Mouse (Mus musculus) retina, embryonic 14.5 days (tissue): ENCODE results near the gene Phf13.

Experiments used
- DNase-seq: peaks from one replicate; pipeline ENCODE4 v3.0.0-alpha.2; 2015; ENCODE audit warnings: low spot score

Gene Phf13

DNA sequence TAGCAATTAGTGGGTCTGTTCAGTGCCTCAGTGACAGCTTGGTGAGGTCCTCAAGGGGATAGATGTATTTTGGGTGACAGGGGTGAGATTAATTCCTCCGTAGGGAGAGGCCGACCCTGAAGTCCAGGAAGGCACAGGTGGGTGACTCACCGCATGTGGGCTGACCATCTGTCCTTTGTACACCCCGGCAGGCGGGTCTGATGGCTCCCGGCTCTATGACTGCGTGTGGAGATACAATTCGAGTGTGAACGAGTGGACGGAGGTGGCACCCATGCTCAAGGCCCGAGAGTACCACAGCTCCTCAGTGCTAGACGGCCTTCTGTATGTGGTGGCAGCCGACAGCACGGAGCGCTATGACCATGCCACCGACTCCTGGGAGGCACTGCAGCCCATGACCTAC lies 16.1 kb upstream of the Phf13 start:
- no peak for DNase-seq

DNA sequence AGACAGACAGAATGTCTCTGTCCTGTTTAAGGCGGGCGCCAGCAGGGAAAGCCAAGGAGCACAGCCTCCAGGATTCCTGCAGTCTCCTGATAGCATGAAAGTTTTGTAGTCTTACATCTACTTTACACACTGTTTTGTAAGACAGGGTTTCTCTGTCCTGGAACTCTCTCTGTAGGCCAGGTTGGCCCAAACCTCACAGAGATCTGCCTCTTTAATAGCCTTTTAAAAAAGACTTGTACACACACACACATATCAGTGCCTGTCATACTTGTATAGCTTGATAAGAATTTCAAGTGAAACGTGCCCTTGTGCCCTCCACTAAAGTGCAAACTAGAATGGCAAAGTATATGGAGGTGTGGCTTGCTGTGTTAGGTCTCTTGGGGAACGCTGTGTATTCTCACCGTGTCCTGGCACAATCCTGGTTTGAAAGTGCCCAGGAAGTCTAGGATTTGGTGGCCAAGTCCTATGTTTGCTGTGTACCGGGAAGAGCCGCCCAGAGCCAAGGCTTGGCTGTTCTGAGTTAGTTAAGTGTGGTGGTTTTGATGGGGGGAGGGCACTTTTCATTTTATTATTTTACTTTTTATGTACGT lies 15.2 kb upstream of the Phf13 start:
- DNase-seq: no peak

DNA sequence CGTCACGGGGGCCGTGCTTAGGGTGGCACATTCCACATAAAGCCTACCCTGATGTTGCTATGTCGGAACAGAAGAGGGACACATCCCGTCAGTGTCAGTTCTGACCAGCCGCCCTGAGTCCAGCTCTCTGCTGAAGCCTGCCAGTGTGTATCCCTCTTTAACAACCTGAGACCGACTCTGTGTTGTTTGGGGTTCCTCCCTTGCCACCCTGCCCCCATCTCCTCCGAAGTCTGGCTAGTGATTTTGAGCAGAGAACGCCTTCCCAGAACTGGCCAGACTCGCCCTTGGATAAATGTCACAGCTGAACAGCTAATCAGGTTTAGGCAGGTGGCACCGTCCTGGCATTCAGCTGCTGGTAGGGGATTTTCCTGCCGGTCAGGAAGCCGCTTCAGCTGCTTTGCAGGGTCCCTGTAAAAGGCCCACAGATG lies 14.7 kb upstream of the Phf13 start:
- no peak for DNase-seq

DNA sequence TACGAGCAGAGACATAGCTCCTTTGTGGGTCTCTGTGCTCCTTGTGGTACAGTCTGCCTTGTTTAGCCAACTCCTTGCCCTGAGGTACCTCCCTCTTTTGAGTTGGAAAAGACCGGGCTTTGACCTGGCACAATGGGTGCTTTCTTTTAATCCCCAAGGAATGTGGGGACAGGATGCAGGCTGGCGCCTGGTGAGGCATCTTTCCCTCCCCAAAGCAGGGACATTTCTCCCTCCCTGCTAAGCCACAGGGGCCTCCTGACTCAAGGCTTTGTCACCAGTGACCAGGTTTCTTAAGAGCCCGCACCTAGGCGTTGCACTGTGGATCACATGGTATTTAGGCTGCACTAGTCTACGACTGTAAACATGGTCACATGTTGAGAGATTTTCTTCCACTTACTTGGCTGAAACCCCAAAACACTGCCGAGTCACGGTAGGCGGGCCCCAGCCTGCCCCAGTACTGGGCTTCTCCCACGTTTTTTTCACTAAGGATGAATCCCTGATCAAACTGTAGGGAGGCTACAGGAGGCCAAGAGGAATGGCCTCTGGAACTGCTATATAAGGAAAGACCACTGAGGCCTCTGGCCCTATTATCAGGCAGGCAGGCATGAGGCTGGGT lies 14.1 kb upstream of the Phf13 start:
- DNase-seq: no peak

DNA sequence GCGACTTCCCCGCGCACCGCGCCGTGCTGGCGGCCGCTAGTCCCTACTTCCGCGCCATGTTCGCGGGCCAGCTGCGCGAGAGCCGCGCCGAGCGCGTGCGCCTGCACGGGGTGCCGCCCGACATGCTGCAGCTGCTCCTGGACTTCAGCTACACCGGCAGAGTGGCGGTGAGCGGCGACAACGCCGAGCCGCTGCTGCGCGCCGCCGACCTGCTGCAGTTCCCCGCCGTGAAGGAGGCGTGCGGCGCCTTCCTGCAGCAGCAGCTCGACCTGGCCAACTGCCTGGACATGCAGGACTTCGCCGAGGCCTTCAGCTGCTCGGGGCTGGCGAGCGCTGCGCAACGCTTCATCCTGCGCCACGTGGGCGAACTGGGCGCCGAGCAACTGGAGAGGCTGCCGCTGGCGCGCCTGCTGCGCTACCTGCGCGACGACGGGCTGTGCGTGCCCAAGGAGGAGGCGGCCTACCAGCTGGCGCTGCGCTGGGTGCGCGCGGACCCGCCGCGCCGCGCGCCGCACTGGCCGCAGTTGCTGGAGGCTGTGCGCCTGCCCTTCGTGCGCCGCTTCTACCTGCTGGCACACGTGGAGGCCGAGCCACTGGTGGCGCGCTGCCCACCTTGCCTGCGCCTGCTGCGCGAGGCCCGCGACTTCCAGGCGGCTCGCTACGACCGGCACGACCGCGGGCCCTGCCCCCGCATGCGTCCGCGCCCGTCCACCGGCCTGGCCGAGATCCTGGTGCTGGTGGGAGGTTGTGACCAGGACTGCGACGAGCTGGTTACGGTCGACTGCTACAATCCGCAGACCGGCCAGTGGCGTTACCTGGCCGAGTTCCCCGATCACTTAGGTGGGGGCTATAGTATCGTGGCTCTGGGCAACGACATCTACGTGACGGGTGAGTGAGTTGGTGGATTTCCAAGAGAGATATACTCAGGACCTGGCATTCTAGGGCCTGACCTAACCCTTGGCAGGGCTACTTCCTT lies 13.3 kb upstream of the Phf13 start:
- DNase-seq: peak; percentile 55

DNA sequence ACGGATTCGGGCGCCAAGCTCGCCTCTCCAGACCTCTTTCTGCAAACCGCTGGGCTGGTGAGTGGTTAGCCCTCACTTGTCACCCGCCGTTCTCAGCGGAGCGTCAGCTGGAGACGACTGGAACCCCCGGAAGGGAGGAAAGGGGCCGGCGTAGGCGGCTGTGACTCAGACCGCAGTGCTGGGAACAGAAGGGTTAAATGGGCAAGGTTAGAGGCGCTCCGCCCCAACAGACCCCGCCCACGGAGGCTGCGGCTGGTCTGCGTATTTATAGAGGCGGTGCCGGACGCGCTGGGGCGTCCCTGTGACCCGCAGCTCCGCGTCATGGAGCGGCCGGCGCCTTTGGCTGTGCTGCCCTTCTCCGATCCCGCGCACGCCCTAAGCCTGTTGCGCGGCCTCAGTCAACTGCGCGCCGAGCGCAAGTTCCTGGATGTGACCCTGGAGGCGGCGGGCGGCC lies 12.6 kb upstream of the Phf13 start, which contains the start of gene Klhl21:
TSS of gene Klhl21 (plus strand) at position 182 of the 454 bp plus-strand sequence.
- peak; percentile 95 for DNase-seq

DNA sequence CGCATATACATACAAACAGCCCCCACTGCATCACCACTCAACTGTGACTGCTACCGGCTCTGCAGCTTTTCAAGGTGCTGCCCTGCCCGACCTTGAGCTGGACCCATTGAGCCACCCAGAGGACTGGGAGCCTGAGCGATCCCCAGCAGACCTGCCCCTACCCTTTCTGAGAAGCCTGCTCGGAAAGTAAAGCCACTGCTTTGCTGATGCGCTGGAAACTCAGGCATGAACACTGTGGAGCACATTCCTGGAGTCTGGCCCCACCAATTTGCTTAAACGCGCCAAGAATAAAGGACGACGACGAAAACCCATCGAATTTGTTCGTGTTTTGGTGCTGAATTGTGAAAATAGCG lies 12.1 kb upstream of the Phf13 start:
- no peak for DNase-seq

DNA sequence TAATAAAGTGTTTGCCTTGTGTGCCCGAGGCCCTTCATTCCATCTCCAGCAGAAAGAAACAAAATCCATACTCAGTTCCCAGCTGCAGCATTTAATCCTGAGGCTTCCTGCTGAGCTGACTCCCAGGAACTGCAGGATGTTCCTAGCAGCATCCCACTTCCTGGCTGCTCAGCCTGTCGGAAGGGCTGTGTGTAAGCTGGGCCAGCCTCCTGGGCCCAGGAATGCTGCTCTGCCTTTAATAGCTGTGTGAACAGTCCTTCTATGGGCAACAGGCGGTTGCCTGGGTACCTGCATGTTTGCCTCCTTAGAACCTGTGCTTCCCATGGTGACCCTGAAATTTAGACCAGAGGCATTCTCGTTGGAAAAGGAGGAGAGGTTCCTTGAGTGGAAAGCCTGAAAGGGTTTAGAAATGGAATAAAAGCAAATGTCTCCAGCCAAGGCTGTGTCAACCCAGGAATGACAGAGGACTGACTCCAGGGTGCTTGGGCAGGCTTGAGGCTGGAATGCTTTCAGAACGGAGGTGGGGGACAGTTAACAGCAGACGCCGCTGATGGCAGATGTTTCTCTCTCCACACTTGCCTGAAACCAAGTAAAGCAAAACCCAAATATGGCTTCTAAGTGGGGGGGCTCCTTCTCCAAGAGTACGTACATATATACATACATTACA lies 11.6 kb upstream of the Phf13 start:
- no peak for DNase-seq

DNA sequence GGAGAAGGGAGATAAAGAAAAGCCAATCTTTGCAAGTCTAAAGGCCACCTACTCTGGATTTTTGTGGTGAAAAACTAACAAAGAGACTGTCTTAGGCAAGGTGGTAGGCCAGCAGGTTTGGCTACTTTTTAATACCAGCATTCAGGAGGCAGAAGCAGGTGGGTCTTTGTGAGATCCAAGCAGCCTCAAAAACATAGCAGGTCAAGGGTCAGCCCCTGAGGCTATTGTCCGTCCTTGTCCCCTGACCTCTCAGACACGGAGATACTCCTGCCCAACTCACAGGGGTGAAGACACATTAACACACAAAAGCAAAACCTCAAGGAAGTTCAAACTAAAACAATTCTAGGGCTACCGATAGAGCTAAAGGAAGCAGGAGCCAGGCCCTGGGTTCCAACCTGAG lies 10.8 kb upstream of the Phf13 start:
- no peak for DNase-seq

DNA sequence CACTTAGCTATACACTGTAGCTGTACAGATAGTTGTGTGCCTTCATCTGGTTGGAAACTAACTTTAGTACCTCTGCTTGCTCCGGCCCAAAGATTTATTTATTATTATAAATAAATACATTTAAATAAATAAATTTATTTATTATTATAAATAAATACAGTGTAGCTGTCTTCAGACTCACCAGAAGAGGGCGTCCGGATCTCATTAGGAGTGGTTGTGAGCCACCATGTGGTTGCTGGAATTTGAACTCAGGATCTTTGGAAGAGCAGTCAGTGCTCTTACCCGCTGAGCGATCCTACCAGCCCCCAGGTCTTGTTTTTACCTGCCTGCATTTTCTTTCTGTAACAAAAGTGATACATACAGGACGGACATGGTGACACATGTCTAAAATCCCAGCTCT lies 10.1 kb upstream of the Phf13 start:
- DNase-seq: no peak

DNA sequence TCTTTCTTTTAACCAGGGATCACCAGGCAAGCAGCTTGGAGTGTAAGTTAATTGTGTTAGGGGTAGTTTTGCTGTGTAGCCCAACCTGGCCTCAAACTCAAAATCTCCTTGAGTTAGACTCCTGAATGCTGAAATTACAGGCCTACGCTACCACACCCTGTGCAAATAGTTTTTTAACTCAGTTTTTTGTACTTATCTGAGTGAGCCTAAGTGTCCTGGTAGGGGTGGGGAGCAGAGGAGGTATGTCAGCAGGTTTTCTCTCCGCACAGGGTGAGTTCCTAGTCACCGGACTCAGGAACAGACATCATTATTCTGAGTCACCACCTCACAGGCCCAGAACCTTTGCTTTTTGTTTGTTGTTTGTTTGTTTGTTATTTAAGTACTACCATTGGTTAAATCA lies 6.0 kb upstream of the Phf13 start:
- DNase-seq: no peak

DNA sequence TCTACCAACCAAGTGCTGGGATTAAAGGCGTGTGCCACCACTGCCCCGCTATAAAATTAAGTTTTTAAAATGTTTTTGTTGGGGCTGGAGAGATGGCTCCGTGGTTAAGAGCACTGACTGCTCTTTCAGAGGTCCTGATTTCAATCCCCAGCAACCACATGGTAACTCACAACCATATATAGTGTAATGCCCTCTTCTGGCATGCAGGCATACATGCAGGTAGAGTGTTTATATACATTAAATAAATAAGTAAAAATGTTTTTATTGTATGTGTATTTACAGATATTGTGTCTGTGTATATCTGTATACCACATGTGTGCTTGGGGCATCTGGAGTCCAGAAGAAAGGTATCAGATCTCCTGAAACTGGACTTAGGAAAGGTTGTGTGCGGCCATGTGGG lies 5.3 kb upstream of the Phf13 start:
- no peak for DNase-seq

DNA sequence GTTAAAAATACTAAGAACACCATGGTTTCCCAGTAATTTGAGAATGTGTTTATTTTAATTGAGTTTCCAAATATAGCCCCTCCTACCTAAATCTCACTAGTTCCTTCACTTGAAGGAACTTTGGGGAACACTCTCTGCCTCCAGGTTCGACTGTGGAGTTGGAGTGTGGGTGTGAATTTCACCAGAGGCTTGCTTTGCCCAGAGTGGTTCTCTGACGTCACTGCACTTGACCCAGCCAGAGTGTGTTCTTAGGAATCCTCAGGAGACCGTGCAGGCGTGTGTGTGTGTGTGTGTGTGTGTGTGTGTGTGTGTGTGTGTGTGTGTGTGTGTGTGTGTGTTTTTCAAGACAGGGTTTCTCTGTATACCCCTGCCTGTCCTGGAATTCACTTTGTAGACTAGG lies 4.8 kb upstream of the Phf13 start:
- DNase-seq: no peak

DNA sequence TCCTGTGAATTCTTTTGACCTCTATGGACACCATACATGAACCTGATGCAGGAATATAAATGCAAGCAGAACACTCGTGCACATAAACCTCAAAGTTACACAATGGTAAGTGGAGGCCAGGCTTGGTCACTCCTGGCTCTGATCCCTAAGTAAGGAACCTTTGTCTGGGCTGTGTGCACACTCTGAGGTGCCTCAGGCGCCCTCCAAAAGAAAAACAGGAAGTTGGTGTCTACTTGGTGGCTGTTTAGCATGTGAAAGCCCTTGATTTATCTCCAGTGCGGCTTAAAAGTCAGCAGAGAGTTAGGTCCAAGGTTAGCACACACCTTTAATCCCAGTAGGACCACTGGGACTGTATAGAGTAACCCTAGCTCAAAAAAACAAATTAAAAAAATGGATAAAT lies 3.4 kb upstream of the Phf13 start:
- DNase-seq: no peak

DNA sequence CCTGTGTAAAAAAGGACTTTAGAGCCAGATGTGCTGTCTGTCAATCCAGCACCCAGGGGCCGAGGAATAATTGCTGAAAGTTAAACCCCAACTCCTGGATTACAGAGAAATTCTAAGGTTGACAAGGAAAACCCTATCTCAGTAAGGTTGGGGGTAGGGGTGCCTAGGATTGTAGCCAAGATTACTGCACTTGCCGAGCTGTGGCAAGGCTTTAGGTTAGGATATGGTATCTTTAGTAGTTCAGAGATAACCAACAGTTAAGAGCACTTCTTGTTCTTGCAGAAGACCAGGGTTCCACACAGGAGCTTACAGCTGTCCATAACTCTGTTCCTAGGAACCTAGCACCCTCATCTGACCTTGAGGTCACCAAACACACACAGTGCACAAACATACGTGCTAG lies 1.6 kb upstream of the Phf13 start:
- no peak for DNase-seq

DNA sequence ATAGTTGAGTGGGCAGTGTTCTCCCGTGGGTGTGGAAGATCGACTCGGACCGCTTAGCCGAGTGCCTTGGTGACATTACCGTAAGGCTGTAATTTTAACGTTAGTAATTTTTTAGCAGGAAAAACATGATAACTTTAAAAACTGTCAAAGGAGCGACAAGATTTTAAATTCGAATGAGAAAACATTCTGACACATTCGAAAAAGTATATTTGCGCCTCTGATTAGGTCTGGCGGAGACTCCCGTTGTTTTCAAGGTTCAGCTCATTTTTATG lies 829 bp upstream of the Phf13 start:
- no peak for DNase-seq

DNA sequence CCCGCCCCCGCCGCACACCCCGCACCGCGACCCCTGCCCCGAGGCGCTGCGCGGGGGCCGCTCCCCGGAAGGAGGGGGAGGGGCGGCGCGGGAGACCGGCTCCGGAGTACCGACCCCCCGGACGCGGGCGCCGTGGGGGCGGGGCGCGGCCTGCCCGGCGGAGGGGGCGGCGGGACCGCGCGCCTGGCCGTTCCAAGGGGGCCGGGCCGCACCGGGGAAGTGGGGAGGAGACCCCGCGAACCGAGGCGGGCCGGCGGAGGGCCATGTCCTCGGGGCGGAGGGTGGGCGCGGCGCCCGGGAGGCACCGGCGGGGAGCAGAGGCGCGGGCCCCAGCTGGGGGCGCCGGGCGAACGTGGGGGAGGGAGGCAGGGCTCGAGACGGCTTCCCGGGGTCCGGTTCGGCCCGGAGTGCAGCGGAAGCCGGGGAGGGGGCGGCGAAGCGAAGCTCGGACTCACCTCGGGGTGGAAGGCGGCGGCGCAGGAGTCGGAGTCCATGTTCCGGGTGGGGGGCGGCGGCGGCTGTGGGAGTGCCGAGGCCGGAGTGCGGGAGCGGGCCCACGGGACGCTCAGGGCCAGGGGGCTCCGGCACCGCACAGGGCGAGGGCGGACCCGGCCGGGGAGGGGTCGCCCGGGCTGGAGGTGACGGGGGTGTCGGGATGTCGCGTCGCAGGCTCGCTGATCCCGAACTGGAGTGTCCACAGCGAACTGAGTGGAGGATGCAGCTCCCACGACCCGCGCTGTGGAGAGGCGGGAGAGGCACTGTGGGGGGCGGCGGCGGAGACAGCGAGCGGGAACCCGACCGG lies 486 bp downstream of the Phf13 start:
- no peak for DNase-seq

DNA sequence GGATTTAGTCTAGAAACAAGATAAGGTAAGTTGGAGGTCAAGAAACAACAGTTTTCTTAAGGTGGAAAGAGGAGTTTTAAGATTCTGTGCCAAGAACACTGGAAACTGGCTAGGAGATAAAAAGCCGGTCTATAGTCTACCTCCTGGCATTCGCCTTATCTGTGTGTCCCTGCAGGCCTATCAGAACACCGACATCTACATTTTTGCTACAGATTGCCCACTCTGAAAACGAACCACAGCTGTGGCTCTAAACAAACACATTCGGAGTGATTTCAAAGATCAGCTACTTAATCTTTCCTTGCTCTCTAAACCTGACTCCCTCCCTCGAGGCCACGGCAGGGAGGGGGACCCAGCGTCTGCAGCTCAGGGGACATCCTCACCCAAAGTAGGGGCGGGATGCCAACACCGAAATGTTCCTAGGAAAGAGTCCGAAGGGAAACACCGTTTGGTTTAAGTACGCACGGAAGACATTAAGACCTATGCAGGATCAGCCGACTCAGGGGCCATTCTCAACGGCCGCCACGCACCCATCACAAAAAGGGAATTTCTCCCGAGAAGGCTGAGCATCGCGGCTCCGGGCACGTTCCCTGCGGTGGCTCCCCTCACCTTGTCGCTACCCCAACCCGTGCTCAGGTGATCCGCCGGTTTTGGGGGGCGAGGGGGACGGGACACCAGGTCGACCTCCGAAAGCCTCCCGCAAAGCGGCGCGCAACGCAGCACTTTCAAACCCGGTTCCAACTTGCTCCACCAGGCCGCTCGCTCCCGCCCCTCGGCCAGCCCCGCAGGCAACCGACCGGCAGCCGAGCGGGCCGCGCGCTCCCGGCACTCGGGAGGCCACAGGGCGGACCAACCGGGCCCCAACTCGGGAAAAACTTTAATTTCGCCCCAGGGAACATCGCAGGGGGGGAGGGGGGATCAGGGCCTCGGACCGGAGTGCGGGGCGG lies 1.6 kb downstream of the Phf13 start:
- DNase-seq: peak; percentile 35

DNA sequence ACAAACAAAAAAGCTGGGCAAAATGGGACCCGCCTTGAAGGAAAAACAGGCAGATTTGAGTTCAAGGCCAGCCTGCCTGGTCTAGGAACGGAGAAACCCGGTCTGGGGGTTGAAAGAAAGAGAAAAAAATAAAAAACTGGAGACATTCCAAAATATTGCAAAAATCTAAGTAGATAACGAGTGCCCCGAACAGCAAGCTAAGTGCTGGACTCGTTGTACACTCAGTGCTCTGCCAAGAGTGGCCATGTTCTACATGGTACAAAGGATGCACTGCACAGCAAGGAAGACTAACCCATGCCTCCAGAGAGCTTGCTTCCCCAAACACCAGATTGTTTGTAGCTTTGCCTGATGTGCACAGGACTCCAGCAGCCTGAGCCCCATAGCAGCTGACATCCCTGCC lies 3.0 kb downstream of the Phf13 start:
- no peak for DNase-seq

DNA sequence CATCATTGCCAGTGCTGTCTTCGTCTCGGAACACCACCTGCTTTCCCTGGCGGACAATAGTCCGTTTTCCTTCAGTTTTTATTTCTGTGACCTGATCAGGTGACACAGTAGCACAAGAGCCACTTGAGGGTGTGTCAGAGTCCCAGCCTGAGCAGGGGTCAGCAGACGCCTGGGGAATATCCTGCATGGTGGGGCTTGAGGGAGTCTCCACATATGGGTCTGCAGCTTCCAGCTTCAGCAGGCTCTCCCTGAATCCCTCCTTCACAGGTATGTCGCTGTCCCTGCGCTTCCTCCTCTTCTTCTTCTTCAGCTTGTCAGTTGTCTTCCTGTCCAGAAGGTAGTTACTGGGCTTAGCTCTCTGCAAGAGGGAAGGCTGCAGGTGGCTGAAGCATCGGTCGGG lies 4.0 kb downstream of the Phf13 start:
- DNase-seq: no peak

DNA sequence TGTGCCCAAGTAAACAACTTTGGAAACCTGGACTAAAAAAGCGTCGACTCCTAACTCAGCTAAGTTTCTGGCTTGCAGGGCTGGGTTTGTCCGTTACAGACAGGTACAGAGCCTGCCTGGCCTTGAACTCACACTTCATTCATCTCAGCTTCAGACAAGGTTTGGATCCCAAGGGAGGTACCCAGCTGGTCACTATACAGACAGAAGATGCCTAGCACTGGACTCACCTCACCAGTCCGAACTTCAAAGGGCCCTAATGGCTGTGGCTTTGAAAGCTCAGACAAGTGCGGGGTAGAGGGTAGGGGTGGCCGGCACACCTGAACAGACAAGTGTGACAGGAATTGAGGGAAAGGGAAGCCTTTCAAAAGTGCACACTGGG lies 7.0 kb downstream of the Phf13 start:
- no peak for DNase-seq
